Mouse (Mus musculus): ENCODE results near the gene 6430571L13Rik. TPM values are rescaled to one million over a fixed set of nuclear protein-coding genes. Genes with fewer than 3 reads are reported as not detected.
A peak's percentile ranks its signal among the peaks of the same experiment; 100 is the strongest.

6430571L13Rik gene
- polyA plus RNA-seq, 1 experiment from 2014 or later = 1.2 TPM

DNA sequence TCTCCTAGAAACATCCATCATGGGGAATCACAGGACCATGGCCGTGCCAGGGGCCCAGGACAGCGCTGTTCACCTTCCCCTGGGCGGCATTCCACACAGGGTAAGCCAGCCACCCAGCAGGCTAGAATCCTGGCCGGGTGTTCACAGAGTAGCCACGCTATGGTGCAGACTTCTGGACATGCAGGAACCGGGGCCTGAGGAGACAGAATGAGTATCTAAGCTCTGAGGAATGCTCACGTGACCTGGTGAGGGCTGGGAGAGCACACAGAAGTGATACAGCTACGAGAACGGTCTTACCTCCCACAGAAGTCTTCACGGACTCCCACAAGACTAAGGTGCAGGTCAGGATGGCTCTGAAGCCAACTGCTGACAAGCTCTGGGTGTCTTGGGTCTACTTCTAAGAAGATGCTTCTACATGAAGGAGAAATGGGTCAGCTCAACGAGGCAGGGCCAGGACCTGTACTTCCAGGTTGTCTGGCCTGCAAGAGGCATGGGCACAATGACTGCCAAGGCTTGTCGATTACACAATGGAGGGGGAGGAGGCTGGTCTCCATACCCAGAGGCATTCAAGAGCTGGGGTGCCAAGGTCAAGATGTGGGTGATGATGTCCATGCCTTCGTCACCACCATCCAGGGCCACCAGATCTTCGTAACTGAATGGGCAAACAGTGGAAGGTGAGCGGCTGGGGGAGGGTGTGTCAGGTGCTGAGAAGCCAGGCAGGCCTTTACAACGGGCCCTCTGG is 12.4 kb upstream of the 6430571L13Rik start:
- POLR2A ChIA-PET = interaction anchor here (1.5 kb wide), 1 partner anchor 22 kb away, joined by 3 read pairs; no protein-coding TSS in a partner anchor
- no peaks in the 10 kb centered on the region for H3K27me3 ChIP-seq
- ATAC-seq (no peak), DNase-seq (ENCODE audit: low read depth, low spot score) (no peak)
- no peak for TF ChIP-seq CTCF (IDR thresholded peaks at IDR 0.05)
- CTCF ChIA-PET = interaction anchor here (1.3 to 2.4 kb wide), 2 partner anchors 32 to 34 kb away, joined by 3 to 8 read pairs; partner anchors contain the start of gene Cish
- in situ Hi-C loops (cut with MboI; ENCODE audit: low pct_unique_long_range_greater_than_20kb) = no loop called here

DNA sequence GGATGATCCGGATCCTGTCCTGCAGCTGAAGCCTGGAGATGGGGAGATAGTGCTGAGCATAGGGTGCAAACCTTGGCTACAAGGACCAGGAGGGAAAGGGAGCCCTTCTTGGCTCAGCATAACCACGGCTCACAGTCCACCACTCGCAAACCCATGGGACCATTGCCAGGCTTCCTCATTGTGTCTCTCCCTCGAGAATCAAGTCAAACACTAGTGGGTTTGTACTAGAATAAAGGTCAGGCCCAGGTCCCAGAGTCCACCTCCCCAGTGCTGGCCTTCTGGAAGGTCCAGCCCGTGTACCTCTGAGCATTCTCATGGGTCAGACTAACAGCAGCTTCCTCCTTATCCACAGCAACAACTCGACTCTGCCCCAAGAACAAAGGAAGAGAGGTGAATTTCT is 9.6 kb upstream of the 6430571L13Rik start:
- in situ Hi-C loops (cut with MboI; ENCODE audit: low pct_unique_long_range_greater_than_20kb) = no loop called here
- TF ChIP-seq CTCF (IDR thresholded peaks at IDR 0.05) = no peak
- H3K27me3 ChIP-seq = no peaks in the 10 kb centered on the region
- ATAC-seq = no peak
- DNase-seq (ENCODE audit: low read depth, low spot score) = no peak
- CTCF ChIA-PET = no interaction called here
- POLR2A ChIA-PET = interaction anchor here (0.6 kb wide), 1 partner anchor 30 kb away, joined by 3 read pairs; no protein-coding TSS in a partner anchor

DNA sequence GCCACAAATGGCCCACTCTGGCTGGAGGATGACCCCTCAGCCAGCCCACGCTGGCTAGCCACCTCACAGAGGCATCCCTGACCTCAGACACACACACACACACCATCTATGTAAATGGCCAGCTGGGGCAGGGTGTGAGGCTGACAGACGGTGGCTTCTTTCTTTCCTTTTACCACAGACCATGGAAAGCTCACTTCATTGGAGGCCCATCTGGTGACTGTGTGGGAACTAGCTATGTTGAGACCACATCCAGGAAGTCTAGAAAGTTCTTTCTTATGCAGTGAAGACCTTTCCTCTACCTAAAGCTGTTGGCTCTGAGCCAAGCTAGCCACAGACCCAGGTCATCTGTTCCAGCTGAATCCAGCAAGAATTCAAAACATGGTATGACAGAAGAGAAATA is 6.7 kb upstream of the 6430571L13Rik start:
- DNase-seq (ENCODE audit: low read depth, low spot score) (no peak), ATAC-seq (no peak)
- in situ Hi-C loops (cut with MboI; ENCODE audit: low pct_unique_long_range_greater_than_20kb) = no loop called here
- TF ChIP-seq CTCF (IDR thresholded peaks at IDR 0.05) = no peak
- H3K27me3 ChIP-seq = no peaks in the 10 kb centered on the region
- ChIA-PET POLR2A (interaction anchor here (6.9 kb wide), 1 partner anchor 37 kb away, joined by 56 read pairs; the partner anchor contains the start of gene Cish), CTCF (interaction anchor here (1.1 to 5.7 kb wide), 3 partner anchors 24 to 39 kb away, joined by 3 to 99 read pairs (median 3); partner anchors contain the start of genes Cish and Mapkapk3)

DNA sequence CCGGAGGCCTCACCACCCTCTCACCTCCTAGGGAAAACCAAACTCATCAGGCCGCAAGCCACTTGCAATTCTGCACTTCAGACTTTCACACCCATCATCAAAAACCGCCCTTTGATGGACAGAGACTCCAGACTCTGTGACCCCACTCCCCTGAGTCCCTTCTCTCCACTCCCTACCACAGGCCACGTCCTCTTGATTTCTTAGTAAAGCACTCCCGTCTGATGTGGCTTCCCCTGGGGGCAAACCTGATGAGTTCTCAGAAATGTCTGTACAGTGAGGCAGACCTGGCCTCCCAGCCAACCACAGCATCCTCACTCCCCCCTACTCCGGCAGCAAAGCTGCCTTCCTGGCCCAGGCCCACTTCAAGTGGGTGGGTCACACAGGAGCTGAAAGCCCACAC is 6.0 kb upstream of the 6430571L13Rik start:
- ATAC-seq (no peak), DNase-seq (ENCODE audit: low read depth, low spot score) (no peak)
- no peak for TF ChIP-seq CTCF (IDR thresholded peaks at IDR 0.05)
- ChIA-PET POLR2A (interaction anchor here (1.4 to 6.9 kb wide), 3 partner anchors 9 to 38 kb away, joined by 4 to 56 read pairs (median 6); partner anchors contain the start of gene Cish), CTCF (interaction anchor here (1.1 to 5.7 kb wide), 2 partner anchors 24 to 40 kb away, joined by 3 to 99 read pairs; partner anchors contain the start of genes Cish and Mapkapk3)
- H3K27me3 ChIP-seq = no peaks in the 10 kb centered on the region
- in situ Hi-C loops (cut with MboI; ENCODE audit: low pct_unique_long_range_greater_than_20kb) = no loop called here

DNA sequence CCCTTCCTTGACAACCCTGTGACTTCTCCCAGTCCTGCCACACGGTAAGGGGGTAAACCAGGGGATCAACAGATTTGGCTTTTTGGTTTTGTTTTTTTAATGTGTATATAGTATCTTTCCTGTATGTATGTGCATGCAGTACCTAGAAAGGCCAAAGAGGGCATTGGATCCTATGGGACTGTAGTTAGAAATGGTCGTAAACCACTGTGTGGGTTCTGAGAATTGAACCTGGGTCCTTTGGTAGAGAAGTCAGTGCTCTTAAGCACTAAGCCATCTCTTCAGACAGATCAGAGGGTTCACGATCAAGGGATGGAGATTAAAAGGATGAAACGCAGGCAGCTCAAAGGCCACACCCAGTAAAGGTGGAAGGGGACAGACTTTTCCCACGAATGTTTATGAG is 5.4 kb upstream of the 6430571L13Rik start:
- no peak for TF ChIP-seq CTCF (IDR thresholded peaks at IDR 0.05)
- DNase-seq (ENCODE audit: low read depth, low spot score) (no peak), ATAC-seq (no peak)
- in situ Hi-C loops (cut with MboI; ENCODE audit: low pct_unique_long_range_greater_than_20kb) = loop anchor here (5.0 kb wide), 2 partner anchors 38 to 443 kb away; partner anchors contain the start of genes Cish and Manf
- no peaks in the 10 kb centered on the region for H3K27me3 ChIP-seq
- POLR2A ChIA-PET = interaction anchor here (1.0 to 6.9 kb wide), 5 partner anchors 9 to 38 kb away, joined by 3 to 56 read pairs (median 5); partner anchors contain the start of gene Cish
- CTCF ChIA-PET = interaction anchor here (1.2 to 5.7 kb wide), 5 partner anchors 10 to 40 kb away, joined by 3 to 99 read pairs (median 9); partner anchors contain the start of genes Cish and Mapkapk3

DNA sequence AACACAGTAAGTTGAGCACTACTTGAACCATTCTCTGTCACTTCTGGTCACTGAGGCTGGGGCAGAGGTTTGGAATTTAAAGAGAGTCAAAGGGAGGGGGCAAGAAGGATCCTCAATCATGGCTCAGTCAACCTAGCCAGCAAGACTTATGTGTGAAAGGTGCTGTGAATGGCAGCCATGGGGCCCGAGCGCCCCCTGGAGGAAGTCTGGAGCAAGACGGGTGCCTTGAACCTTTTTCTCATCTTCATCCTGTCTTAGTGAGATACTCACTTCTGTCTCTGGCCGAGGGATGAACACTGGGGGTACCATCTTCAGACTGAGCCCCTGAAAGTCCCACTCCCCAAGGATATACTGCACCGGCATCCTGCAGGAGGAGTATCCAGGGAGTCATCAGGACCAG is 4.5 kb upstream of the 6430571L13Rik start:
- ChIA-PET CTCF (interaction anchor here (0.9 to 5.7 kb wide), 7 partner anchors 11 to 41 kb away, joined by 3 to 99 read pairs (median 3); partner anchors contain the start of genes Cish and Mapkapk3), POLR2A (interaction anchor here (1.0 to 6.9 kb wide), 5 partner anchors 10 to 39 kb away, joined by 3 to 56 read pairs (median 5); partner anchors contain the start of gene Cish)
- peak; percentile 98 for TF ChIP-seq CTCF (IDR thresholded peaks at IDR 0.05)
- in situ Hi-C loops (cut with MboI; ENCODE audit: low pct_unique_long_range_greater_than_20kb) = loop anchor here (5.0 kb wide), 2 partner anchors 39 to 444 kb away; partner anchors contain the start of genes Cish and Manf
- no peaks in the 10 kb centered on the region for H3K27me3 ChIP-seq
- ATAC-seq (no peak), DNase-seq (ENCODE audit: low read depth, low spot score) (no peak)

DNA sequence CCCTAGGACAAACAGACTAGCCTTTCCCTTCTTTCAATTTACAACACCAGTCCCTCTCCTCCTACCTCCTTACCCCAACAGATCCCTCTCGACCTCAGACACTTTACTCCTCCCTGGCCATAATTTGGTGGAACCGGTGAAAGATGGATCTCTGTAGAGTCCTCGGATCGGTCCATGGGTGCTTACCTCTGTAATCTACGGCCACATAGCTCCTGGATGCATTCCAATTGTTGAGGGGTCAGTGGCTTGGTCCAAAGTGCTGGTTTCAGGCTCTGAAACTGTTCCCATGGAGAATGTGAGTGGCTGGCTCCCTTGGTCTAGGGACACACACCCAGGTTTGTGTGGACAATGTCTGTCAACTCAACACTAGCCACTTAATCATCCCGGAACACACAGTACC is 4.0 kb upstream of the 6430571L13Rik start:
- TF ChIP-seq CTCF (IDR thresholded peaks at IDR 0.05) = no peak
- ChIA-PET CTCF (interaction anchor here (0.8 to 5.7 kb wide), 6 partner anchors 11 to 42 kb away, joined by 3 to 99 read pairs (median 6); partner anchors contain the start of genes Cish and Mapkapk3), POLR2A (interaction anchor here (2.0 to 6.9 kb wide), 2 partner anchors 31 to 40 kb away, joined by 5 to 56 read pairs; partner anchors contain the start of gene Cish)
- no peaks in the 10 kb centered on the region for H3K27me3 ChIP-seq
- no peak for DNase-seq (ENCODE audit: low read depth, low spot score)
- no peak for ATAC-seq
- in situ Hi-C loops (cut with MboI; ENCODE audit: low pct_unique_long_range_greater_than_20kb) = loop anchor here (5.0 kb wide), 2 partner anchors 39 to 444 kb away; partner anchors contain the start of genes Cish and Manf

DNA sequence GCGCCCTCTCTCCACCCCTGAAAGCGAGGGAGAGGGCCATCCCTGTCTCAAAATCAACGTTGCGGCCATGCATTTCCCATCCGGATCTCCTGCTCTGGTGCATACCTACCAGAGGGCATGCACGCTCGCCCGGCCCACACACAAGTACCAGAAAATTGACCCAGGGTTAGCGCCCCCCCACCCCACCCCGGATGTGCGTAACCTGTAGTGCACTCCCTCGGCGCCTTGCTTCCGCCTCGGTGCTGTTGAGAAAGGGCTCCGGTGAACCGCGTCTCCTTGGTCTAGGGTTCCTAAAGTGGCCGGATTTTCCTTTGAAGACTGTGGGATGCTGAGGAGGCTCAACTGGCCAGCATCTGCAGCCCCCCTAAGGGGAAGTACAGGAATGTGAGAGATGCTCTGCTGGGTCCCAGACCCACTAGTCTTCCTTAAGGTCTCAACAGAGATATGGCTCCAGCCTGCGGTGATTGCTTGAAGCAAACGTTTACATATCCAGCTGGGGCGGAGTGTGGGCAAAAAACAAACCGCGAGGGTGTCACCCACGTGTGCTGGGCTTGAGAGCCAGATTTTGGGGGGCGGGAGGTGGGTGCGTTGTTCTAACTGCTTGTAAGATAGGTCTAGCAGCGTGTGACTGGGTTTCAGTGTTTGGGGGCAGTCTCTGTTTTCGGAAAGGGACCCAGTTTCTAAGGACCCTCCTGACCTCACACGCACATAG is 2.1 kb upstream of the 6430571L13Rik start, which contains the start of gene Hemk1:
Gene Hemk1 (minus strand): TSS at position 179 of the 712 bp plus-strand sequence.
- POLR2A ChIA-PET = interaction anchor here (1.3 to 6.9 kb wide), 2 partner anchors 36 to 42 kb away, joined by 7 to 56 read pairs; partner anchors contain the start of gene Cish
- TF ChIP-seq CTCF (IDR thresholded peaks at IDR 0.05) = no peak
- DNase-seq (ENCODE audit: low read depth, low spot score) (no peak), ATAC-seq (peak; percentile 10)
- in situ Hi-C loops (cut with MboI; ENCODE audit: low pct_unique_long_range_greater_than_20kb) = loop anchor here (5.0 kb wide), 2 partner anchors 41 to 446 kb away; partner anchors contain the start of genes Cish and Manf
- no peaks in the 10 kb centered on the region for H3K27me3 ChIP-seq
- CTCF ChIA-PET = interaction anchor here (1.3 to 5.7 kb wide), 3 partner anchors 19 to 44 kb away, joined by 4 to 99 read pairs (median 6); partner anchors contain the start of genes Cish and Mapkapk3

DNA sequence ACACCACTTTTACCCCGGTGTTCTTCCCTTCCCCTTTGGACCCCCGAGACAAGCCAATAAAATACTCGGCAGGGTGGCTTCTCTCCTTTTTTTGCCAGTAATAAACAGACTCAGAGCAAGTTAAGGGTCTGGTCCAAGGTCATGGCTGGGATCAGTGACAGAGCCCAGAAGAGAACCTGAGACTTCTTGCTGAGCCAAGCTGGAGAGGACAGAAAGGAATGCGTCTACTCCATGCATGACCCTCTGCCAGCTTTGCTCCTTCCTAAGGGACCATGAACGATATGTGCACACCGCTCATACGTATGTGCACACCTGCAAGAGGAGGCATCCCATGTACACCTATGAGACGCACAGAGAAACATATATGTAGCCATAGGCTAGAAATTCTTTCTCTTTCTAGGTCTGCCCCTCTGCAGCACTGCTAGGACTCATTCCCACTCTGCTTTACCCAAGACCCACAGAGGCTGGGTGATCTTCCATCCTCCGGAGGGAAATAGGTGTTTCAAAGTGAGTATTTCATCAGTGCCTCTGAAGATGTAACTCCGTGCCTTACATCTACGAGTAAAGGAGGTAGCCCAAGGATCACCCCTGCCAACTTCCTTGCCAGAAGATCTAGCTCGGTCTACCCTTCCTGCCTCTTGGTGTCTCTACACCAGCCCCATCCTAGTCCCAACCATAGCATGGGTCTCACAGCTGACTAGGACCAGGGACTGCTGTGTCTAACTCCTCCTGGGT is 676 bp downstream of the 6430571L13Rik start:
- ChIA-PET CTCF (interaction anchor here (0.8 to 2.2 kb wide), 4 partner anchors 13 to 57 kb away, joined by 3 to 5 read pairs (median 4); partner anchors contain the start of gene Cish), POLR2A (interaction anchor here (1.3 kb wide), 2 partner anchors 44 to 46 kb away, joined by 3 to 5 read pairs; partner anchors contain the start of gene Cish)
- H3K27me3 ChIP-seq = no peaks in the 10 kb centered on the region
- in situ Hi-C loops (cut with MboI; ENCODE audit: low pct_unique_long_range_greater_than_20kb) = loop anchor here (10.0 kb wide), 1 partner anchor 176 kb away; no protein-coding TSS in a partner anchor
- no peak for TF ChIP-seq CTCF (IDR thresholded peaks at IDR 0.05)
- DNase-seq (ENCODE audit: low read depth, low spot score) (no peak), ATAC-seq (no peak)

Measured in Patski (cell line).